Mouse (Mus musculus): Measurements from ENCODE around the gene Fam205c. TPM values are rescaled to one million over a fixed set of nuclear protein-coding genes. Genes with fewer than 3 reads are reported as not detected.

Gene Fam205c
- polyA plus RNA-seq (2016; fragmentation: Nextera tagmentation; extraction: Ambion mirVana): 0.60 and 0.98 TPM in 2 replicates

- Histone ChIP-seq H3K36me3 (no peaks in the 10 kb centered on the region), H3K4me3 (no peak within 1 kb of the TSS), H3K27ac (replicated peaks) (no peak within 1 kb of the TSS), H3K4me1 (no peaks in the 10 kb centered on the region), H3K27me3 (ENCODE audit: low read depth, poor library complexity, severe bottlenecking) (no peaks in the 10 kb centered on the region), H3K9me3 (replicated peaks) (no peaks in the 10 kb centered on the region)
- DNase-seq (ENCODE audit: low spot score): no peak
- WGBS: 91% methylated on average over 7 of the region's 7 CpGs
Measured at GRCm38 (mm10) chr4:42874134-42874533, at the start of gene Fam205c. Fam205c (minus strand) TSS chr4:42874234.

GRCm38 (mm10) chr4:42922461-42922860 lies 48.4 kb upstream of the Fam205c start:
- Histone ChIP-seq H3K36me3 (no peaks in the 10 kb centered on the region), H3K4me1 (peaks cover 3% of the 10 kb centered on the region), H3K9me3 (replicated peaks) (no peaks in the 10 kb centered on the region), H3K4me3 (no peak overlapping the region), H3K27me3 (ENCODE audit: low read depth, poor library complexity, severe bottlenecking) (peaks cover 38% of the 10 kb centered on the region), H3K27ac (replicated peaks) (no peak overlapping the region)
- WGBS: 93% methylated on average over 8 of the region's 8 CpGs
- no peak for DNase-seq (ENCODE audit: low spot score)

- Histone ChIP-seq H3K4me3 (no peak overlapping the region), H3K27me3 (ENCODE audit: low read depth, poor library complexity, severe bottlenecking) (peaks cover 42% of the 10 kb centered on the region), H3K36me3 (no peaks in the 10 kb centered on the region), H3K9me3 (replicated peaks) (no peaks in the 10 kb centered on the region), H3K27ac (replicated peaks) (no peak overlapping the region), H3K4me1 (peaks cover 7% of the 10 kb centered on the region)
- WGBS: 77% methylated on average over 6 of the region's 6 CpGs
- DNase-seq (ENCODE audit: low spot score): no peak
Measured at GRCm38 (mm10) chr4:42922056-42922455, 48.0 kb upstream of the Fam205c start.

- 80% methylated on average over 2 of the region's 2 CpGs for WGBS
- H3K4me1 ChIP-seq: peaks cover 10% of the 10 kb centered on the region
- no peak overlapping the region for H3K4me3 ChIP-seq
- no peak overlapping the region for H3K27ac ChIP-seq (replicated peaks)
- no peak for DNase-seq (ENCODE audit: low spot score)
- H3K36me3 ChIP-seq: no peaks in the 10 kb centered on the region
- peaks cover 45% of the 10 kb centered on the region for H3K27me3 ChIP-seq (ENCODE audit: low read depth, poor library complexity, severe bottlenecking)
- H3K9me3 ChIP-seq (replicated peaks): no peaks in the 10 kb centered on the region
Measured at GRCm38 (mm10) chr4:42921536-42921935, 47.5 kb upstream of the Fam205c start.

GRCm38 (mm10) chr4:42920726-42921125 lies 46.7 kb upstream of the Fam205c start:
- no peak for DNase-seq (ENCODE audit: low spot score)
- H3K9me3 ChIP-seq (replicated peaks): no peaks in the 10 kb centered on the region
- no peaks in the 10 kb centered on the region for H3K36me3 ChIP-seq
- H3K27ac ChIP-seq (replicated peaks): no peak overlapping the region
- peaks cover 53% of the 10 kb centered on the region for H3K27me3 ChIP-seq (ENCODE audit: low read depth, poor library complexity, severe bottlenecking)
- peaks cover 12% of the 10 kb centered on the region for H3K4me1 ChIP-seq
- 87% methylated on average over 9 of the region's 9 CpGs for WGBS
- H3K4me3 ChIP-seq: no peak overlapping the region

GRCm38 (mm10) chr4:42917402-42917774 lies 43.4 kb upstream of the Fam205c start:
- Histone ChIP-seq H3K4me3 (peak overlapping the region; percentile 73), H3K4me1 (peaks cover 12% of the 10 kb centered on the region), H3K27ac (replicated peaks) (peak overlapping the region; percentile 79), H3K9me3 (replicated peaks) (no peaks in the 10 kb centered on the region), H3K36me3 (no peaks in the 10 kb centered on the region), H3K27me3 (ENCODE audit: low read depth, poor library complexity, severe bottlenecking) (peaks cover 55% of the 10 kb centered on the region)
- WGBS: 3% methylated on average over 26 of the region's 26 CpGs
- peak; percentile 39 for DNase-seq (ENCODE audit: low spot score)

GRCm38 (mm10) chr4:42916617-42917401 lies 42.8 kb upstream of the Fam205c start, which contains the start of gene Phf24:
Phf24 (plus strand) TSS chr4:42916660.
- Histone ChIP-seq H3K4me1 (peaks cover 12% of the 10 kb centered on the region), H3K9me3 (replicated peaks) (no peaks in the 10 kb centered on the region), H3K27me3 (ENCODE audit: low read depth, poor library complexity, severe bottlenecking) (peaks cover 55% of the 10 kb centered on the region), H3K4me3 (peak within 1 kb of the TSS; percentile 73), H3K27ac (replicated peaks) (peak within 1 kb of the TSS; percentile 79), H3K36me3 (no peaks in the 10 kb centered on the region)
- peak; percentile 54 for DNase-seq (ENCODE audit: low spot score)
- WGBS: 7% methylated on average over 87 of the region's 90 CpGs

GRCm38 (mm10) chr4:42915966-42916365 lies 41.9 kb upstream of the Fam205c start:
- H3K9me3 ChIP-seq (replicated peaks): no peaks in the 10 kb centered on the region
- no peaks in the 10 kb centered on the region for H3K36me3 ChIP-seq
- DNase-seq (ENCODE audit: low spot score): no peak
- H3K27me3 ChIP-seq (ENCODE audit: low read depth, poor library complexity, severe bottlenecking): peaks cover 55% of the 10 kb centered on the region
- H3K4me3 ChIP-seq: peak overlapping the region; percentile 73; the same call in 1 of the 2 replicates
- no peak overlapping the region for H3K27ac ChIP-seq (replicated peaks)
- WGBS: 58% methylated on average over 1 of the region's 1 CpGs
- peaks cover 9% of the 10 kb centered on the region for H3K4me1 ChIP-seq

GRCm38 (mm10) chr4:42915311-42915710 lies 41.3 kb upstream of the Fam205c start:
- WGBS: 86% methylated on average over 12 of the region's 12 CpGs
- H3K9me3 ChIP-seq (replicated peaks): no peaks in the 10 kb centered on the region
- H3K36me3 ChIP-seq: no peaks in the 10 kb centered on the region
- H3K4me1 ChIP-seq: peaks cover 9% of the 10 kb centered on the region
- no peak overlapping the region for H3K27ac ChIP-seq (replicated peaks)
- H3K4me3 ChIP-seq: no peak overlapping the region
- no peak for DNase-seq (ENCODE audit: low spot score)
- H3K27me3 ChIP-seq (ENCODE audit: low read depth, poor library complexity, severe bottlenecking): peaks cover 55% of the 10 kb centered on the region

- no peak overlapping the region for H3K27ac ChIP-seq (replicated peaks)
- peaks cover 9% of the 10 kb centered on the region for H3K4me1 ChIP-seq
- H3K4me3 ChIP-seq: no peak overlapping the region
- peaks cover 46% of the 10 kb centered on the region for H3K27me3 ChIP-seq (ENCODE audit: low read depth, poor library complexity, severe bottlenecking)
- H3K36me3 ChIP-seq: no peaks in the 10 kb centered on the region
- WGBS: 53% methylated on average over 10 of the region's 10 CpGs
- DNase-seq (ENCODE audit: low spot score): no peak
- no peaks in the 10 kb centered on the region for H3K9me3 ChIP-seq (replicated peaks)
Measured at GRCm38 (mm10) chr4:42913391-42913790, 39.4 kb upstream of the Fam205c start.

GRCm38 (mm10) chr4:42904966-42905365 lies 30.9 kb upstream of the Fam205c start:
- DNase-seq (ENCODE audit: low spot score): no peak
- Histone ChIP-seq H3K4me3 (no peak overlapping the region), H3K36me3 (no peaks in the 10 kb centered on the region), H3K27ac (replicated peaks) (peak overlapping the region; percentile 55), H3K27me3 (ENCODE audit: low read depth, poor library complexity, severe bottlenecking) (no peaks in the 10 kb centered on the region), H3K9me3 (replicated peaks) (no peaks in the 10 kb centered on the region), H3K4me1 (peaks cover 6% of the 10 kb centered on the region; the same call in 1 of the 2 replicates)
- 57% methylated on average over 6 of the region's 6 CpGs for WGBS

GRCm38 (mm10) chr4:42904523-42904922 lies 30.5 kb upstream of the Fam205c start:
- Histone ChIP-seq H3K9me3 (replicated peaks) (no peaks in the 10 kb centered on the region), H3K27me3 (ENCODE audit: low read depth, poor library complexity, severe bottlenecking) (no peaks in the 10 kb centered on the region), H3K4me3 (no peak overlapping the region), H3K27ac (replicated peaks) (peak overlapping the region; percentile 55; the same call in 1 of the 2 replicates), H3K4me1 (peaks cover 6% of the 10 kb centered on the region; the same call in 1 of the 2 replicates), H3K36me3 (no peaks in the 10 kb centered on the region)
- no peak for DNase-seq (ENCODE audit: low spot score)
- 89% methylated on average over 3 of the region's 3 CpGs for WGBS

- no peaks in the 10 kb centered on the region for H3K27me3 ChIP-seq (ENCODE audit: low read depth, poor library complexity, severe bottlenecking)
- no peak for DNase-seq (ENCODE audit: low spot score)
- 79% methylated on average over 1 of the region's 1 CpGs for WGBS
- no peaks in the 10 kb centered on the region for H3K9me3 ChIP-seq (replicated peaks)
- no peaks in the 10 kb centered on the region for H3K36me3 ChIP-seq
- no peak overlapping the region for H3K27ac ChIP-seq (replicated peaks)
- H3K4me3 ChIP-seq: no peak overlapping the region
- peaks cover 10% of the 10 kb centered on the region for H3K4me1 ChIP-seq
Measured at GRCm38 (mm10) chr4:42903942-42904341, 29.9 kb upstream of the Fam205c start.

All from midbrain, embryonic 10.5 days (tissue).